ENCODE assay signal across 18 mouse cellular contexts in genomic region chr11:54972789-54973188, GRCm38 (mm10). TPM values are rescaled to one million over a fixed set of nuclear protein-coding genes. Genes with fewer than 3 reads are reported as not detected.
DNase-seq lines count a peak whose midpoint lies in the region; ATAC-seq and TF ChIP-seq lines count a peak whose summit lies in the region.
"Had no signal": no experiment of that assay in that cellular context is flagged by ENCODE, and none has a peak within 500 bp of the region (broad histone marks: within the 10 kb centered on the region; RNA-seq: fewer than 3 reads in every experiment).

No protein-coding gene starts in this region.

- intact Hi-C loops in heart, postnatal 36 days (cut with DNase I): no loop called here

- H3K36me3 ChIP-seq in heart, embryonic 15.5 days: 0 out of 2 replicates have a peak, but pooled peaks cover 2% of the 10 kb centered on the region
- peaks cover 2 to 9% of the 10 kb centered on the region in 2 experiments for H3K36me3 ChIP-seq in CH12.LX (replicated peaks in 1 of 2; ENCODE audit: control insufficient read depth in 1 of 2, insufficient read depth in 1 of 2, low read length in 1 of 2)
- H3K36me3 ChIP-seq in intestine, embryonic 16.5 days (ENCODE audit: control insufficient read depth, insufficient read depth, low read length): no peaks in the 10 kb centered on the region
- H3K36me3 ChIP-seq: forebrain, embryonic 15.5 days had no signal

- peaks cover 21% of the 10 kb centered on the region for H3K4me1 ChIP-seq in heart, embryonic 15.5 days (replicated peaks)
- peaks cover 16 to 65% of the 10 kb centered on the region in 2 experiments for H3K4me1 ChIP-seq in CH12.LX (ENCODE audit: control insufficient read depth in 1 of 2, insufficient read depth in 2 of 2)
- H3K4me1 ChIP-seq in intestine, embryonic 16.5 days (ENCODE audit: control insufficient read depth, insufficient read depth, low read length): peaks cover 18% of the 10 kb centered on the region
- H3K4me1 ChIP-seq: embryonic facial prominence, embryonic 12.5 days had no signal

- TF ChIP-seq RAD21 in CH12.LX (IDR thresholded peaks at IDR 0.05; ENCODE audit: low read depth, low read length): no peak

- H3K27me3 ChIP-seq in heart, embryonic 15.5 days: no peaks in the 10 kb centered on the region
- H3K27me3 ChIP-seq in CH12.LX (replicated peaks): no peaks in the 10 kb centered on the region
- no peaks in the 10 kb centered on the region for H3K27me3 ChIP-seq in intestine, embryonic 16.5 days (replicated peaks; ENCODE audit: control insufficient read depth, insufficient read depth, low read length)
- H3K27me3 ChIP-seq: embryonic facial prominence, embryonic 12.5 days; forebrain, embryonic 15.5 days; kidney, embryonic 15.5 days; liver, embryonic 12.5 days had no signal

- TF ChIP-seq EP300 in CH12.LX (IDR thresholded peaks at IDR 0.05; ENCODE audit: low read length): no peak

- no peaks in the 10 kb centered on the region for H3K79me2 ChIP-seq in CH12.LX (replicated peaks; ENCODE audit: control insufficient read depth, extremely low read depth, insufficient read depth, poor library complexity, severe bottlenecking)

- 46% methylated on average over 6 of the region's 6 CpGs for WGBS in heart, embryonic 15.5 days
- 50% methylated on average over 4 of the region's 6 CpGs for WGBS in intestine, embryonic 16.5 days

- ATAC-seq in heart, embryonic 15.5 days (replicated peaks; ENCODE audit: insufficient number of reproducible peaks, insufficient read depth, low FRiP score, low read depth): no peak
- ATAC-seq in intestine, embryonic 16.5 days: peak; percentile 49; the same call in 1 of the 2 replicates
- ATAC-seq: forebrain, embryonic 15.5 days; liver, embryonic 12.5 days had no signal

- TF ChIP-seq POLR2A in CH12.LX (IDR thresholded peaks at IDR 0.05; ENCODE audit: low read depth, low read length): no peak; the same call in 1 of the 2 replicates

- no peaks in the 10 kb centered on the region for H3K9me3 ChIP-seq in heart, embryonic 15.5 days (replicated peaks)
- H3K9me3 ChIP-seq in CH12.LX (replicated peaks; ENCODE audit: low read length): peaks cover 10% of the 10 kb centered on the region
- H3K9me3 ChIP-seq in intestine, embryonic 16.5 days (ENCODE audit: control insufficient read depth, low read length): no peaks in the 10 kb centered on the region
- H3K9me3 ChIP-seq: embryonic facial prominence, embryonic 12.5 days; forebrain, embryonic 15.5 days; kidney, embryonic 15.5 days; liver, embryonic 12.5 days had no signal

- H3K27ac ChIP-seq in heart, embryonic 15.5 days: peak overlapping the region; percentile 62
- peak overlapping the region; percentile 85 for H3K27ac ChIP-seq in CH12.LX (ENCODE audit: insufficient read depth, low read depth)
- peak overlapping the region; percentile 35 for H3K27ac ChIP-seq in intestine, embryonic 16.5 days (ENCODE audit: low read length)
- H3K27ac ChIP-seq: embryonic facial prominence, embryonic 12.5 days; forebrain, embryonic 15.5 days; liver, embryonic 12.5 days had no signal

- no peak for TF ChIP-seq CTCF in CH12.LX (conservative IDR thresholded peaks at IDR 0.05 in 1 of 2, IDR thresholded peaks at IDR 0.05 in 1 of 2; ENCODE audit: low read depth in 2 of 2, low read length in 2 of 2)

- in situ Hi-C loops in CH12.LX (cut with MboI; ENCODE audit: low pct_ligation_motif_present, low pct_unique_long_range_greater_than_20kb, low sequenced_read_pairs): no loop called here

- no peak overlapping the region for H3K4me2 ChIP-seq in heart, embryonic 15.5 days
- H3K4me2 ChIP-seq in CH12.LX (ENCODE audit: insufficient read depth, low read depth, poor library complexity, severe bottlenecking): peak overlapping the region; percentile 97
- no peak overlapping the region for H3K4me2 ChIP-seq in intestine, embryonic 16.5 days (ENCODE audit: low read depth, low read length)
- H3K4me2 ChIP-seq: embryonic facial prominence, embryonic 12.5 days; forebrain, embryonic 15.5 days; kidney, embryonic 15.5 days; liver, embryonic 12.5 days; lung, embryonic 14.5 days had no signal

- no peak overlapping the region for H3K4me3 ChIP-seq in heart, embryonic 15.5 days
- peak overlapping the region; percentile 12 to 45 (median 32) for H3K4me3 ChIP-seq in CH12.LX (replicated peaks in 1 of 3; ENCODE audit: low read depth in 2 of 3, low read length in 2 of 3, poor library complexity in 1 of 3)
- no peak overlapping the region for H3K4me3 ChIP-seq in intestine, embryonic 16.5 days (ENCODE audit: low read length)
- H3K4me3 ChIP-seq: embryonic facial prominence, embryonic 12.5 days; erythroblast, embryonic 14.5 days; forebrain, embryonic 15.5 days; kidney, embryonic 15.5 days; liver, embryonic 12.5 days had no signal

- dilution Hi-C loops in CH12.LX (cut with MboI; ENCODE audit: extremely low pct_ligation_motif_present, extremely low pct_unique_long_range_greater_than_20kb, low sequenced_read_pairs): no loop called here

- no peak for DNase-seq in heart, postnatal 36 days
- DNase-seq in CD4-positive helper T cell, adult 2 months (ENCODE audit: low read depth, low spot score): peak; percentile 58
- no peak for DNase-seq in CH12.LX (ENCODE audit: extremely low read depth)
- DNase-seq in embryo, embryonic 9.5 days (ENCODE audit: extremely low spot score): no peak
- DNase-seq in adrenal gland, adult 2 months: no peak
- DNase-seq in cerebellum, adult 18-20 months: no peak
- DNase-seq: cerebellum, adult 8-10 months; gastrocnemius, postnatal 36 days; lung, embryonic 14.5 days; lung, postnatal 36 days; right cerebral cortex, postnatal 25 days had no signal

- H3K9ac ChIP-seq in heart, embryonic 15.5 days: no peak overlapping the region
- H3K9ac ChIP-seq in CH12.LX (ENCODE audit: insufficient read depth, low read depth): peak overlapping the region; percentile 66
- H3K9ac ChIP-seq in intestine, embryonic 16.5 days (ENCODE audit: low read depth, low read length): no peak overlapping the region
- H3K9ac ChIP-seq: embryonic facial prominence, embryonic 12.5 days; forebrain, embryonic 15.5 days; kidney, embryonic 15.5 days; liver, embryonic 12.5 days; lung, embryonic 14.5 days had no signal

TF ChIP-seq in CH12.LX, 34 proteins besides CTCF, POLR2A, EP300 and RAD21:
- TF ChIP-seq MEF2A (IDR thresholded peaks at IDR 0.05; ENCODE audit: borderline replicate concordance, low read depth, low read length) (no peak), NELFE (IDR thresholded peaks at IDR 0.05; ENCODE audit: low read depth, low read length) (no peak), MAFK (IDR thresholded peaks at IDR 0.05; ENCODE audit: insufficient replicate concordance, low read length) (0 out of 2 replicates have a peak, but pooled peaks have one; percentile 28), JUND (conservative IDR thresholded peaks at IDR 0.05; ENCODE audit: low read depth, low read length) (no peak; the same call in 1 of the 2 replicates), TCF12 (IDR thresholded peaks at IDR 0.05; ENCODE audit: low read depth, low read length) (no peak), E2F4 (IDR thresholded peaks at IDR 0.05; ENCODE audit: insufficient replicate concordance, low read depth, low read length) (no peak), ZNF384 (IDR thresholded peaks at IDR 0.05; ENCODE audit: low read depth, low read length) (0 out of 2 replicates have a peak, but pooled peaks have one; percentile 15), IRF4 (IDR thresholded peaks at IDR 0.05; ENCODE audit: low read depth, low read length) (no peak), NRF1 (IDR thresholded peaks at IDR 0.05; ENCODE audit: low read depth, low read length) (no peak), PAX5 (IDR thresholded peaks at IDR 0.05; ENCODE audit: low read length) (no peak), ELF1 (IDR thresholded peaks at IDR 0.05; ENCODE audit: low read depth, low read length) (no peak), CHD2 (IDR thresholded peaks at IDR 0.05; ENCODE audit: low read length) (0 out of 2 replicates have a peak, but pooled peaks have one; percentile 1), HCFC1 (IDR thresholded peaks at IDR 0.05; ENCODE audit: low read depth, low read length) (no peak), BHLHE40 (IDR thresholded peaks at IDR 0.05; ENCODE audit: low read depth, low read length) (no peak), SMC3 (IDR thresholded peaks at IDR 0.05; ENCODE audit: low read depth, low read length) (no peak), ETS1 (conservative IDR thresholded peaks at IDR 0.05; ENCODE audit: low read depth, low read length) (no peak), MXI1 (IDR thresholded peaks at IDR 0.05; ENCODE audit: low read depth, low read length) (no peak; the same call in 1 of the 2 replicates), ZMIZ1 (IDR thresholded peaks at IDR 0.05; ENCODE audit: low read depth, low read length) (no peak), RCOR1 (conservative IDR thresholded peaks at IDR 0.05; ENCODE audit: low read depth, low read length) (no peak; the same call in 1 of the 2 replicates), TBP (conservative IDR thresholded peaks at IDR 0.05; ENCODE audit: low read depth, low read length) (no peak), CHD1 (IDR thresholded peaks at IDR 0.05; ENCODE audit: low read depth, low read length) (peak; percentile 77; the same call in 1 of the 2 replicates), POLR2AphosphoS2 (IDR thresholded peaks at IDR 0.05; ENCODE audit: low read depth, low read length) (no peak), MYC (IDR thresholded peaks at IDR 0.05; ENCODE audit: low read depth, low read length) (no peak), ZC3H11A (IDR thresholded peaks at IDR 0.05; ENCODE audit: low read depth, low read length) (no peak), UBTF (IDR thresholded peaks at IDR 0.05; ENCODE audit: low read depth, low read length) (no peak), KAT2A (IDR thresholded peaks at IDR 0.05; ENCODE audit: insufficient replicate concordance, low read length) (no peak), GABPA (IDR thresholded peaks at IDR 0.05; ENCODE audit: insufficient replicate concordance, low read depth, low read length) (no peak), MAZ (IDR thresholded peaks at IDR 0.05; ENCODE audit: low read depth, low read length) (peak; percentile 26; the same call in 1 of the 2 replicates), SIN3A (IDR thresholded peaks at IDR 0.05; ENCODE audit: low read length) (no peak), ZKSCAN1 (IDR thresholded peaks at IDR 0.05; ENCODE audit: borderline replicate concordance, low read depth, low read length) (no peak)
TF ChIP-seq in CH12.LX: peak in this region for 5.

RNA-seq across cellular contexts. Expression of gene Tnip1, which starts 10.1 kb away (rescaled TPM):
- 20.3 and 24.3 TPM in 2 replicates for polyA plus RNA-seq in heart, embryonic 15.5 days (2015; fragmentation: Nextera tagmentation; extraction: Ambion mirVana)
- 10 to 100 TPM; 29.2 to 29.4 TPM for total RNA-seq in heart, postnatal 36 days (2021)
- total RNA-seq in CH12.LX (2012; rRNA removed): 67.8 and 76.2 TPM in 2 replicates
- total RNA-seq in CH12.LX (2014; rRNA removed): 34.9 and 36.1 TPM in 2 replicates
- polyA plus RNA-seq in CH12.LX (2012; ENCODE audit: insufficient read length, low read depth): 134 and 137 TPM in 2 replicates
- 27.2 and 28.1 TPM in 2 replicates for polyA plus RNA-seq in intestine, embryonic 16.5 days (2015; fragmentation: Nextera tagmentation; extraction: Ambion mirVana)
- 10 to 100 TPM; 82.2 to 88.8 TPM for total RNA-seq in adrenal gland, adult 2 months (2021)
- 59.0 and 63.6 TPM in 2 replicates for polyA plus RNA-seq in adrenal gland, adult 2 months (2012; rRNA removed)

Comparison
In these comparisons a context has a peak if more than half of its experiments do, and no peak if none do; other contexts are left out.
1. H3K27ac ChIP-seq: peak in every context shown above with its lines; median percentile 85 in CH12.LX; 62 in heart, embryonic 15.5 days; 35 in intestine, embryonic 16.5 days.
2. H3K4me3 ChIP-seq: peak in CH12.LX (3 of 3); none in heart, embryonic 15.5 days (single experiment) and intestine, embryonic 16.5 days (single experiment).